Comparison of ENCODE assay signal across 9 mouse cellular contexts in the genomic region with DNA sequence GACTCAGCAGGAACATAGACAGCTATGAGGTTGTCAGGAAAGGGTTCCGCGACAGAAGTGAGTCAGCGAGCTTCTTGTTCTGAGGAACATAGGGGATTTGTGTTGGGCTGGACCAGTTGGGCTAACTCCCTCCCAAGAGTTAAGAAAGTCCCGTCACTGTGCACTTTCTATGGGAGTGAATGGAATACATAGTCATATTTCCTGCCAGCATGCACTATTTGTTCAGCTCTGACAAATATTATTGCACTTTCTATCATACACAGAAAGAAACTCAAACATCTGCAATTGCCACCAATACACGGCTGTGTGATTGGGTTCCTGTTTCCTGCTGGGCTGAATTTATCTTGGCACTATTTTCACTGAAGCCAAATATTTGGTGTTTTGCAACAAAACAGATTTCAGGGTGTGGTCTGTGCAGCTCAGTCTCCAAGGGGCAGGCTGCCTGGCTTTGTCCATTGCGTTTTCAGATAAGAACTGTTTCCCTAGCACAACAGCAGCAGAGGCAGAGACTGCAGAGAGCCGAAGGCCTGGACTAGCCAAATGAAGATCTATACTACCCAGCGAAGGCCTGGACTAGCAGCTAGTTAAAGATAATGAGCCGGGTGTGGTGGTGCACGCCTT. TPM values are rescaled to one million over a fixed set of nuclear protein-coding genes. Genes with fewer than 3 reads are reported as not detected.
DNase-seq lines count a peak whose midpoint lies in the region; ATAC-seq lines count a peak whose summit lies in the region.
"Had no signal": no experiment of that assay in that cellular context is flagged by ENCODE, and none has a peak within 500 bp of the region (broad histone marks: within the 10 kb centered on the region; RNA-seq: fewer than 3 reads in every experiment).

No protein-coding gene starts in this region.

- ATAC-seq in heart, embryonic 12.5 days (ENCODE audit: insufficient number of reproducible peaks, low FRiP score) = 0 out of 2 replicates have a peak, but pooled peaks have one; percentile 33
- peak; percentile 59 for ATAC-seq in liver, embryonic 16.5 days (ENCODE audit: low read depth)
- no peak for ATAC-seq in forebrain, embryonic 16.5 days

- DNase-seq in urinary bladder, postnatal 14 days (ENCODE audit: low spot score) = peak; percentile 16
- DNase-seq in urinary bladder, adult 2 months (ENCODE audit: low spot score) = no peak
- no peak for DNase-seq in left cerebral cortex, postnatal 36 days (ENCODE audit: low spot score in 2 of 2)
- no peak for DNase-seq in layer of hippocampus, postnatal 14 days (ENCODE audit: low spot score in 2 of 2)
- DNase-seq: embryo, embryonic 11 days had no signal

- peaks cover 9% of the 10 kb centered on the region; the same call in 1 of the 2 replicates for H3K27me3 ChIP-seq in heart, embryonic 12.5 days (replicated peaks)
- no peaks in the 10 kb centered on the region for H3K27me3 ChIP-seq in liver, embryonic 16.5 days (ENCODE audit: control insufficient read depth, insufficient read depth, low read depth, low read length)
- peaks cover 1% of the 10 kb centered on the region; the same call in 1 of the 2 replicates for H3K27me3 ChIP-seq in forebrain, embryonic 16.5 days (replicated peaks; ENCODE audit: control insufficient read depth, insufficient read depth, low read length)

- 64% methylated on average over 10 of the region's 10 CpGs for WGBS in heart, embryonic 12.5 days
- WGBS in liver, embryonic 16.5 days (ENCODE audit: insufficient replicate concordance) = 35% methylated on average over 10 of the region's 10 CpGs
- 91% methylated on average over 10 of the region's 10 CpGs for WGBS in forebrain, embryonic 16.5 days

- no peak overlapping the region for H3K9ac ChIP-seq in heart, embryonic 12.5 days
- no peak overlapping the region for H3K9ac ChIP-seq in liver, embryonic 16.5 days (ENCODE audit: low read depth, low read length)
- H3K9ac ChIP-seq in forebrain, embryonic 16.5 days (replicated peaks; ENCODE audit: low read depth, low read length) = no peak overlapping the region

- no peak overlapping the region for H3K4me2 ChIP-seq in heart, embryonic 12.5 days
- no peak overlapping the region for H3K4me2 ChIP-seq in liver, embryonic 16.5 days (ENCODE audit: low read depth, low read length)
- no peak overlapping the region for H3K4me2 ChIP-seq in forebrain, embryonic 16.5 days (ENCODE audit: low read length)

- H3K4me3 ChIP-seq in heart, embryonic 12.5 days = no peak overlapping the region
- H3K4me3 ChIP-seq in liver, embryonic 16.5 days (ENCODE audit: low read depth, low read length) = no peak overlapping the region
- H3K4me3 ChIP-seq in forebrain, embryonic 16.5 days (replicated peaks; ENCODE audit: low read length) = no peak overlapping the region

- intact Hi-C loops in left cerebral cortex, postnatal 36 days (cut with DNase I) = no loop called here

- H3K9me3 ChIP-seq in heart, embryonic 12.5 days (replicated peaks) = peaks cover 12% of the 10 kb centered on the region
- H3K9me3 ChIP-seq in liver, embryonic 16.5 days (replicated peaks; ENCODE audit: control insufficient read depth, low read length) = no peaks in the 10 kb centered on the region
- H3K9me3 ChIP-seq in forebrain, embryonic 16.5 days (ENCODE audit: control insufficient read depth, low read length) = peaks cover 4% of the 10 kb centered on the region; the same call in 1 of the 2 replicates

- H3K36me3 ChIP-seq in heart, embryonic 12.5 days = no peaks in the 10 kb centered on the region
- no peaks in the 10 kb centered on the region for H3K36me3 ChIP-seq in liver, embryonic 16.5 days (ENCODE audit: control insufficient read depth, insufficient read depth)
- no peaks in the 10 kb centered on the region for H3K36me3 ChIP-seq in forebrain, embryonic 16.5 days (ENCODE audit: control insufficient read depth, insufficient read depth)

- H3K4me1 ChIP-seq in heart, embryonic 12.5 days (replicated peaks) = no peaks in the 10 kb centered on the region
- peaks cover 4% of the 10 kb centered on the region for H3K4me1 ChIP-seq in liver, embryonic 16.5 days (ENCODE audit: control insufficient read depth, low read depth, low read length)
- H3K4me1 ChIP-seq in forebrain, embryonic 16.5 days (replicated peaks; ENCODE audit: control insufficient read depth, insufficient read depth, low read length) = no peaks in the 10 kb centered on the region

- peak overlapping the region; percentile 32; the same call in 1 of the 2 replicates for H3K27ac ChIP-seq in heart, embryonic 12.5 days (ENCODE audit: poor library complexity, severe bottlenecking)
- no peak overlapping the region for H3K27ac ChIP-seq in liver, embryonic 16.5 days (ENCODE audit: low read length)
- no peak overlapping the region for H3K27ac ChIP-seq in forebrain, embryonic 16.5 days (ENCODE audit: low read length)

RNA-seq across cellular contexts. Expression of a gene that starts 9.1 kb away (rescaled TPM):
- polyA plus RNA-seq in urinary bladder, adult 2 months (2012; rRNA removed) = 98.3 and 111 TPM in 2 replicates
- 98.4 and 107 TPM in 2 replicates for polyA plus RNA-seq in heart, embryonic 12.5 days (2016; fragmentation: Nextera tagmentation; extraction: Ambion mirVana)
- polyA plus RNA-seq in liver, embryonic 16.5 days (2015; fragmentation: Nextera tagmentation; extraction: Ambion mirVana) = 27.8 and 30.5 TPM in 2 replicates
- polyA plus RNA-seq in forebrain, embryonic 16.5 days (2015; fragmentation: Nextera tagmentation; extraction: Ambion mirVana) = 105 and 108 TPM in 2 replicates
- total RNA-seq in left cerebral cortex, postnatal 36 days (2021) = 100 to 1,000 TPM; 217 to 225 TPM
- 100 to 1,000 TPM; 232 to 244 TPM for total RNA-seq in layer of hippocampus, postnatal 14 days (2021)

RNA-seq across cellular contexts. Expression of a gene that starts 10.3 kb away (rescaled TPM):
- 32.8 and 43.1 TPM in 2 replicates for polyA plus RNA-seq in urinary bladder, adult 2 months (2012; rRNA removed)
- 16.0 and 16.6 TPM in 2 replicates for polyA plus RNA-seq in heart, embryonic 12.5 days (2016; fragmentation: Nextera tagmentation; extraction: Ambion mirVana)
- 3.9 TPM in 2 replicates for polyA plus RNA-seq in liver, embryonic 16.5 days (2015; fragmentation: Nextera tagmentation; extraction: Ambion mirVana)
- 16.7 and 18.6 TPM in 2 replicates for polyA plus RNA-seq in forebrain, embryonic 16.5 days (2015; fragmentation: Nextera tagmentation; extraction: Ambion mirVana)
- total RNA-seq in left cerebral cortex, postnatal 36 days (2021) = 10 to 100 TPM; 11.6 to 21.1 TPM
- 10 to 100 TPM; 14.2 to 15.6 TPM for total RNA-seq in layer of hippocampus, postnatal 14 days (2021)

RNA-seq across cellular contexts. Expression of a gene that starts 39.6 kb away (rescaled TPM):
- 0.27 and 0.34 TPM in 2 replicates for polyA plus RNA-seq in urinary bladder, adult 2 months (2012; rRNA removed)
- polyA plus RNA-seq in heart, embryonic 12.5 days (2016; fragmentation: Nextera tagmentation; extraction: Ambion mirVana) = 0.21 and 0.43 TPM in 2 replicates
- not detected in 2 replicates for polyA plus RNA-seq in liver, embryonic 16.5 days (2015; fragmentation: Nextera tagmentation; extraction: Ambion mirVana)
- polyA plus RNA-seq in forebrain, embryonic 16.5 days (2015; fragmentation: Nextera tagmentation; extraction: Ambion mirVana) = 0.24 and 1.1 TPM in 2 replicates
- total RNA-seq in left cerebral cortex, postnatal 36 days (2021) = under 1 TPM; 0.30 to 0.57 TPM
- total RNA-seq in layer of hippocampus, postnatal 14 days (2021) = 1 to 10 TPM in 1 of 2 experiments, not detected in 1; 1.1 TPM
- total RNA-seq: gastrocnemius, adult 8-10 months had no signal
